Mouse (Mus musculus) natural killer cell, adult 2 months (primary cell): Measurements from ENCODE around the gene Tspan9.

ENCODE experiments used
- DNase-seq, 2 experiments: peaks; one replicate each; pipeline ENCODE4 v3.0.0; 2022; ENCODE audit warnings: low spot score in 2 of 2

The Tspan9 gene

GRCm38 (mm10) chr6:128020521-128021057 is 122.8 kb downstream of the Tspan9 start:
- DNase-seq: no peak

- no peak for DNase-seq
These were observed 123.3 kb downstream of the Tspan9 start for GRCm38 (mm10) chr6:128020053-128020452.

GRCm38 (mm10) chr6:128019119-128019518 is 124.3 kb downstream of the Tspan9 start:
- no peak for DNase-seq

GRCm38 (mm10) chr6:128015304-128015703 is 128.1 kb downstream of the Tspan9 start:
- DNase-seq: no peak

GRCm38 (mm10) chr6:128011781-128012180 is 131.6 kb downstream of the Tspan9 start:
- DNase-seq: no peak

- no peak for DNase-seq
These were observed 132.3 kb downstream of the Tspan9 start for GRCm38 (mm10) chr6:128011071-128011477.

- no peak for DNase-seq
These were observed 133.0 kb downstream of the Tspan9 start for GRCm38 (mm10) chr6:128010135-128010971.

- DNase-seq: no peak
These were observed 135.3 kb downstream of the Tspan9 start for GRCm38 (mm10) chr6:128007982-128008562.

GRCm38 (mm10) chr6:128007241-128007701 is 136.1 kb downstream of the Tspan9 start:
- no peak for DNase-seq

GRCm38 (mm10) chr6:128006156-128006555 is 137.2 kb downstream of the Tspan9 start:
- no peak for DNase-seq

GRCm38 (mm10) chr6:128004544-128004943 is 138.8 kb downstream of the Tspan9 start:
- DNase-seq: no peak

- no peak for DNase-seq
These were observed 139.9 kb downstream of the Tspan9 start for GRCm38 (mm10) chr6:128003542-128003941.

- DNase-seq: peak; percentile 42 to 62
These were observed 140.7 kb downstream of the Tspan9 start for GRCm38 (mm10) chr6:128002667-128003066.

GRCm38 (mm10) chr6:128002104-128002503 is 141.3 kb downstream of the Tspan9 start:
- DNase-seq: no peak

- DNase-seq: no peak
These were observed 141.8 kb downstream of the Tspan9 start for GRCm38 (mm10) chr6:128001587-128001986.

GRCm38 (mm10) chr6:128000777-128001176 is 142.6 kb downstream of the Tspan9 start:
- DNase-seq: no peak

GRCm38 (mm10) chr6:127999118-127999517 is 144.3 kb downstream of the Tspan9 start:
- no peak for DNase-seq

GRCm38 (mm10) chr6:127996928-127997327 is 146.5 kb downstream of the Tspan9 start:
- no peak for DNase-seq

GRCm38 (mm10) chr6:127992993-127993392 is 150.4 kb downstream of the Tspan9 start:
- no peak for DNase-seq

GRCm38 (mm10) chr6:127991509-127992176 is 151.8 kb downstream of the Tspan9 start:
- DNase-seq: peak; percentile 74 to 83

GRCm38 (mm10) chr6:127989624-127990212 is 153.7 kb downstream of the Tspan9 start:
- DNase-seq: no peak
